Mouse (Mus musculus) liver, embryonic 16.5 days (tissue): ENCODE results near the gene Fzd4. TPM values are rescaled to one million over a fixed set of nuclear protein-coding genes. Genes with fewer than 3 reads are reported as not detected.
A peak's percentile ranks its signal among the peaks of the same experiment; 100 is the strongest.

Experiments used
- ATAC-seq: fragments of 200-750 bp; cut with Nextera tagmentation; 2 replicates; pipeline ENCODE4 v1.8.0; 2017; ENCODE audit warnings: low read depth, mild to moderate bottlenecking, moderate number of reproducible peaks, moderate library complexity
- H3K27ac ChIP-seq: fragments of 300-500 bp; sonication (generic); 2 replicates; pipeline ENCODE4 v1.5.1; 2014; ENCODE audit warnings: mild to moderate bottlenecking, low read length
- H3K27me3 ChIP-seq: fragments of 300-500 bp; sonication (generic); 2 replicates; pipeline ENCODE4 v1.6.1; 2014; ENCODE audit warnings: low read depth, low read length, mixed read lengths; ENCODE audit not compliant: control insufficient read depth, insufficient read depth
- H3K36me3 ChIP-seq: fragments of 300-500 bp; sonication (generic); 2 replicates; pipeline ENCODE4 v1.6.1; 2014; ENCODE audit warnings: mild to moderate bottlenecking; ENCODE audit not compliant: control insufficient read depth, insufficient read depth
- H3K4me1 ChIP-seq: fragments of 300-500 bp; sonication (generic); 2 replicates; pipeline ENCODE4 v1.6.1; 2014; ENCODE audit warnings: low read depth, low read length, mixed read lengths; ENCODE audit not compliant: control insufficient read depth
- H3K4me2 ChIP-seq: fragments of 300-500 bp; sonication (generic); 2 replicates; pipeline ENCODE4 v1.6.1; 2014; ENCODE audit warnings: low read depth, low read length, mixed read lengths
- H3K4me3 ChIP-seq: fragments of 300-500 bp; sonication (generic); 2 replicates; pipeline ENCODE4 v1.5.1; 2014; ENCODE audit warnings: low read depth, mild to moderate bottlenecking, low read length
- H3K9ac ChIP-seq: fragments of 300-500 bp; sonication (generic); 2 replicates; pipeline ENCODE4 v1.6.1; 2014; ENCODE audit warnings: low read depth, low read length
- H3K9me3 ChIP-seq: fragments of 300-500 bp; sonication (generic); replicated peaks from 2 replicates; pipeline ENCODE4 v1.6.1; 2016; ENCODE audit warnings: low read length; ENCODE audit not compliant: control insufficient read depth
- WGBS: fragments of 180-500 bp; shearing (Covaris S2); extraction: QIAGEN DNeasy Blood & Tissue Kit; methylation state at CpG from one replicate; pipeline ENCODE4 v1.1.7; 2014; ENCODE audit not compliant: insufficient replicate concordance; 5-methylcytosine and 5-hydroxymethylcytosine counted together
- polyA plus RNA-seq: library from polyadenylated mRNA; unstranded; fragments of >200 nt; fragmentation: Nextera tagmentation; extraction: Ambion mirVana; gene quantifications from 2 replicates; pipeline ENCODE4 v1.2.1, GENCODE M21; 2015

Gene Fzd4
- 2.0 and 2.6 TPM in 2 replicates for polyA plus RNA-seq

DNA sequence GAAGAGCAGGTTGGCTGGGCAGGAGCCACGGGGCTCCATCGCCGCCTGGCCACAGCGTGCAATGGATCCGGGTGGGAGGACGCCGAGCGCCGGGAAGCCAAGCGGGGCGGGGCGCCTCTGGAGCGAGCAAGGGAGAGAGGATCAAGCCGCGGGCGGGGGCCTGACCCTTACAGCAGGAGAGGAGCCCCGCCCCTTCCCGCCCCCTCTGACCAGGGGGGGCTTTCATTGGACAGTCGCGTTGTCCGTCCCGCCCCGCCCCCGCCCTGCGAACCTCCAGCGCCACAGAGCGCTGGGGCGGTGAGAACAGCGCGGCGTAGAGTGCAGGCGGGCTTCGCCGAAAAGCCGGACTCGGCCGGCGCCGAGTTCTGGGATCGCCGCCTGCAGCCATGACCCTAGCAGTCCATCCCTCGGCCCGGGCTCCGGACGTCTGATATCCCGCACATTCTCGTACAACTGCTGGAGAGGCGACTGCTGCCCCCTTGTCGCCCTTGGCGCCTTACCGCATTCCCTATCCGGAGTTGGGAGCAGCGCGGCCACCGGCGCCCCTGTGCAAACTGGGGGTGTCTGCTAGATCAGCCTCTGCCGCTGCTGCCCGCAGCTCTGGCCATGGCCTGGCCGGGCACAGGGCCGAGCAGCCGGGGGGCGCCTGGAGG, at the start of gene Fzd4, which contains the start of gene Tmem135:
TSS of gene Fzd4 (plus strand) at position 275 of the 653 bp plus-strand sequence.
TSS of gene Tmem135 (minus strand) at position 142 of the 653 bp plus-strand sequence.
- peak within 1 kb of the TSS; percentile 82 for H3K27ac ChIP-seq
- peak within 1 kb of the TSS; percentile 79 for H3K4me2 ChIP-seq
- peaks cover 4% of the 10 kb centered on the region for H3K4me1 ChIP-seq
- peak; percentile 94 for ATAC-seq
- H3K9me3 ChIP-seq: no peaks in the 10 kb centered on the region
- H3K36me3 ChIP-seq: no peaks in the 10 kb centered on the region; the same call in 1 of the 2 replicates
- peak within 1 kb of the TSS; percentile 71 for H3K9ac ChIP-seq
- H3K27me3 ChIP-seq: peaks cover 34% of the 10 kb centered on the region
- WGBS: 0% methylated on average over 60 of the region's 62 CpGs
- H3K4me3 ChIP-seq: peak within 1 kb of the TSS; percentile 70

DNA sequence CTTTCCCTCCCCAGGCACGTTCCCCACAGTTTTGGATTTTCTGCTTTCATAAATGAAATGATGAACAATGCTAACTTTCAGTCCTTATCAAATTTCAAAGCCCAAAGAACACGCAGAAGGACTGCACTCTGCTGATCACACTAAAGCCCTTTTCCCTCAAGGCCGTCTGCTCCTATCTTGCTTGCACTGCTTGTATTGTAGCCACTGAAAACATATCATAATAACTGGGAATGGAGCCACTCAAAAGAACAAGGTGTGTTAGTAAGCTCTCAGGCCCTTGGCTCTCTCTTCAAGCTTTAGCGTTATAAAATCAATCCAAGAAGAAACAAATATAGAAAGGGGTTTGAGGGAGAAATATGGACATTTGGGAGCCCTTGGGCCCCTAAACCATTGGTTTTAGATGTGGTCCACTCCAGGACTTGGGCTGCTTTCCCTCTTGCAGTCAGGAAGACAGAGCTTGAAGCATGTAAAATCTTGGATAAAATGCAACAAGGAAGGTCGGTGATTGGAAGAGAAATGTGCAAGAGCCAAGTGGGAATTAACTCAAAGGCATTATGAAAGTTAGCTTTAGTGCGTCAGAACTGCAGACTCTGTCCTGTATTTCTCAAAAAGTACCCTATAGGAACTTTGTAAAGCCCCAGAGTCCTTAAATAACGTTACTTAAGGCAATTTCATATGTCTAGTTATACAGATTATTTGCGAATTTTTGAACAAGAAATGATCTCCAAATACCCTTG, 48.5 kb upstream of the Fzd4 start:
- H3K4me2 ChIP-seq: no peak overlapping the region
- H3K36me3 ChIP-seq: no peaks in the 10 kb centered on the region
- no peaks in the 10 kb centered on the region for H3K27me3 ChIP-seq
- WGBS: 46% methylated on average over 8 of the region's 8 CpGs
- ATAC-seq: no peak
- H3K4me3 ChIP-seq: no peak overlapping the region
- H3K9me3 ChIP-seq: no peaks in the 10 kb centered on the region
- H3K27ac ChIP-seq: no peak overlapping the region
- H3K9ac ChIP-seq: no peak overlapping the region
- H3K4me1 ChIP-seq: no peaks in the 10 kb centered on the region

- no peak overlapping the region for H3K27ac ChIP-seq
- no peak overlapping the region for H3K9ac ChIP-seq
- H3K27me3 ChIP-seq: no peaks in the 10 kb centered on the region
- WGBS: 55% methylated on average over 4 of the region's 4 CpGs
- H3K4me1 ChIP-seq: no peaks in the 10 kb centered on the region
- H3K9me3 ChIP-seq: no peaks in the 10 kb centered on the region
- no peak for ATAC-seq
- no peak overlapping the region for H3K4me2 ChIP-seq
- H3K36me3 ChIP-seq: no peaks in the 10 kb centered on the region
- no peak overlapping the region for H3K4me3 ChIP-seq
These were observed 47.8 kb upstream of the Fzd4 start for GRCm38 (mm10) chr7:89356307-89356706.

GRCm38 (mm10) chr7:89363975-89364374, 40.2 kb upstream of the Fzd4 start:
- Histone ChIP-seq H3K4me2 (no peak overlapping the region), H3K4me3 (no peak overlapping the region), H3K9ac (no peak overlapping the region), H3K9me3 (no peaks in the 10 kb centered on the region), H3K36me3 (no peaks in the 10 kb centered on the region), H3K4me1 (peaks cover 4% of the 10 kb centered on the region), H3K27ac (no peak overlapping the region), H3K27me3 (no peaks in the 10 kb centered on the region)
- ATAC-seq: no peak
- 62% methylated on average over 5 of the region's 5 CpGs for WGBS

DNA sequence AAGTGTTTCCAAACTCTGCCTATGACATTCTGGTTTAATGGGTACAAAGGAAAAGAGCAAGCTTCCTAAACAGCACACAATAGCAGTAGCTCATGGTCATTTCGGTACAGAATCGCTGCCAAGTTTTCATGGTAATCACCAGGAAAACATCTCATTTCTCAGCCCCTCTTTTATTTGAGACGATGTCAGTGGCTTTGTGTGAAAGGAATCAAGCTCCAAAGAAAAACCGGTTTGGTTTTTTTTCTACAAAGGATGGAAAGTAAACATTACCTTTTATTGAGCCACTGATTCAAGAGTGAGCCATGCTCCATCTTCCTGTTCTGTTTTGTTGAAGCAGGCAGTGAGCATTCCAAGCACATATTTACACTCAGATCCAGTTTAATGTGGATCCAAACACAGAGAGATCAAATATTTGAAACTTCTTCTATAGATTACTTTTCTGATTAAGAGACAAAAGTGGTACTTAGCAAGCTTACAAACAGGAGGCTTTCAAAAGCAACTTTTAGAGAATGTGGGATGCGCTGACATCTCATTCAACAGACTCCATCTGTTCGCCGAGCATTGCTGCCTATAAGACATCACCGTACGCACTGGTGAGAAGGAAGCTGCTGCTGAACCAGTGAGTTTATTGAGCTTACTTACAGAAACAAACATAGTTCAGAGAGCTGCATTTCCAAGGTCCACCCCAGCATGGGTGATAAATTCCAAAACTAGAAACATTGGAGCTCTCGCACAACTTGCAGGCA, 38.8 kb upstream of the Fzd4 start:
- no peaks in the 10 kb centered on the region for H3K36me3 ChIP-seq
- 76% methylated on average over 10 of the region's 10 CpGs for WGBS
- ATAC-seq: no peak
- no peaks in the 10 kb centered on the region for H3K9me3 ChIP-seq
- no peak overlapping the region for H3K4me2 ChIP-seq
- no peak overlapping the region for H3K9ac ChIP-seq
- no peak overlapping the region for H3K27ac ChIP-seq
- no peaks in the 10 kb centered on the region for H3K27me3 ChIP-seq
- no peak overlapping the region for H3K4me3 ChIP-seq
- peaks cover 4% of the 10 kb centered on the region for H3K4me1 ChIP-seq

GRCm38 (mm10) chr7:89367643-89368042, 36.5 kb upstream of the Fzd4 start:
- no peak overlapping the region for H3K9ac ChIP-seq
- no peak overlapping the region for H3K4me2 ChIP-seq
- no peaks in the 10 kb centered on the region for H3K27me3 ChIP-seq
- no peak overlapping the region for H3K4me3 ChIP-seq
- no peaks in the 10 kb centered on the region for H3K9me3 ChIP-seq
- no peak overlapping the region for H3K27ac ChIP-seq
- 12% methylated on average over 3 of the region's 3 CpGs for WGBS
- H3K4me1 ChIP-seq: peaks cover 4% of the 10 kb centered on the region
- ATAC-seq: peak; percentile 82
- no peaks in the 10 kb centered on the region for H3K36me3 ChIP-seq

GRCm38 (mm10) chr7:89370086-89370485, 34.1 kb upstream of the Fzd4 start:
- Histone ChIP-seq H3K36me3 (no peaks in the 10 kb centered on the region), H3K4me1 (peaks cover 4% of the 10 kb centered on the region), H3K4me2 (no peak overlapping the region), H3K27me3 (no peaks in the 10 kb centered on the region), H3K9ac (no peak overlapping the region), H3K9me3 (no peaks in the 10 kb centered on the region), H3K27ac (no peak overlapping the region), H3K4me3 (no peak overlapping the region)
- ATAC-seq: no peak
- 51% methylated on average over 1 of the region's 1 CpGs for WGBS

GRCm38 (mm10) chr7:89370917-89371316, 33.2 kb upstream of the Fzd4 start:
- Histone ChIP-seq H3K27me3 (no peaks in the 10 kb centered on the region), H3K36me3 (no peaks in the 10 kb centered on the region), H3K9ac (no peak overlapping the region), H3K4me1 (peaks cover 4% of the 10 kb centered on the region), H3K4me2 (no peak overlapping the region), H3K9me3 (no peaks in the 10 kb centered on the region), H3K27ac (no peak overlapping the region), H3K4me3 (no peak overlapping the region)
- WGBS: 13% methylated on average over 1 of the region's 1 CpGs
- ATAC-seq: no peak
